Mouse (Mus musculus) natural killer cell, adult 2 months (primary cell): ENCODE results near the gene Magt1.
"Not testable (repeated sequence)": the region's sequence is repeated elsewhere in the genome, so short reads cannot be mapped to it uniquely, and the experiment has no call there.

Experiments
- DNase-seq, 2 experiments: peaks; one replicate each; pipeline ENCODE4 v3.0.0; 2022; ENCODE audit warnings: low spot score in 2 of 2

Magt1 gene

GRCm38 (mm10) chrX:105953999-105954398, 57.7 kb downstream of the Magt1 start:
- no peak for DNase-seq

GRCm38 (mm10) chrX:105946357-105946756, 65.3 kb downstream of the Magt1 start:
- DNase-seq = no peak

GRCm38 (mm10) chrX:105939245-105939644, 72.5 kb downstream of the Magt1 start:
- DNase-seq = no peak

GRCm38 (mm10) chrX:105937736-105938135, 74.0 kb downstream of the Magt1 start:
- DNase-seq = no peak

- DNase-seq = no peak
Observed at GRCm38 (mm10) chrX:105934341-105934740, 77.4 kb downstream of the Magt1 start.

- no peak for DNase-seq
Observed at GRCm38 (mm10) chrX:105929478-105930038, 82.1 kb downstream of the Magt1 start.

GRCm38 (mm10) chrX:105928861-105929477, 82.7 kb downstream of the Magt1 start, which contains the start of gene Atrx:
Gene Atrx (minus strand): TSS chrX:105929403.
- DNase-seq = peak; percentile 60 to 72

GRCm38 (mm10) chrX:105927941-105928860, 83.5 kb downstream of the Magt1 start:
- DNase-seq = peak in 1 of 2 experiments; percentile 1

GRCm38 (mm10) chrX:105926121-105926735, 85.5 kb downstream of the Magt1 start:
- peak; percentile 16 to 30 for DNase-seq

GRCm38 (mm10) chrX:105924326-105925070, 87.2 kb downstream of the Magt1 start:
- DNase-seq = no peak

GRCm38 (mm10) chrX:105923896-105924295, 87.8 kb downstream of the Magt1 start:
- DNase-seq = no peak

GRCm38 (mm10) chrX:105922986-105923385, 88.7 kb downstream of the Magt1 start:
- DNase-seq = not testable (repeated sequence)

- peak; percentile 49 to 59 for DNase-seq
Observed at GRCm38 (mm10) chrX:105921421-105921820, 90.3 kb downstream of the Magt1 start.
